Mouse (Mus musculus): ENCODE results near the gene Tex2. TPM values are rescaled to one million over a fixed set of nuclear protein-coding genes. Genes with fewer than 3 reads are reported as not detected.

Tex2 gene
- polyA plus RNA-seq, 1 experiment = 15.1 TPM

DNA sequence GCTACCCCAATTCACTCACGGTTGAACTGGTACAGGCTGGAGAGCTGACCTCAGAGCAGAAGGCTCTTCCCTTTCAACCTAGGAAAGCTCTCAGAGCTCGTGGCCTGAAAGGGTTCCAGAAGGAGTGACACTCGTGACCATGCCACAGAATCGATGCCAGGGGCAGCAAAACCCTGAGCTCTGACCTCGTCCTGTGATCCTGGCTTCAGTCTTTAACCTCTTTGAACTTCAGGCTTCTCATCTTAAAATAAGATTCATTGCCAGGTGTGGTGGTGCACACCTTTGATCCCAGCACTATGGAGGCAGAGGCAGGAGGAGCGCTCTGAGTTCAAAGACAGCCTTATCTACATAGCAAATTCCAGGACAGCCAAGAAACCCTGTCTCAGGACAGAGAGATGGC lies 5.9 kb downstream of the Tex2 start:
- H3K4me1 ChIP-seq (ENCODE audit: control insufficient read depth, insufficient read depth, low read length) = peaks cover 5% of the 10 kb centered on the region; the same call in 1 of the 2 replicates
- WGBS = 71% methylated on average over 6 of the region's 6 CpGs
- no peak for DNase-seq
- no peak for TF ChIP-seq POLR2A (IDR thresholded peaks at IDR 0.05; ENCODE audit: borderline replicate concordance, extremely low read depth, low read depth, low read length)
- TF ChIP-seq CTCF (IDR thresholded peaks at IDR 0.05; ENCODE audit: insufficient read depth, low read length) = no peak
- H3K4me3 ChIP-seq (replicated peaks; ENCODE audit: extremely low read depth, low read depth, low read length) = no peak overlapping the region

DNA sequence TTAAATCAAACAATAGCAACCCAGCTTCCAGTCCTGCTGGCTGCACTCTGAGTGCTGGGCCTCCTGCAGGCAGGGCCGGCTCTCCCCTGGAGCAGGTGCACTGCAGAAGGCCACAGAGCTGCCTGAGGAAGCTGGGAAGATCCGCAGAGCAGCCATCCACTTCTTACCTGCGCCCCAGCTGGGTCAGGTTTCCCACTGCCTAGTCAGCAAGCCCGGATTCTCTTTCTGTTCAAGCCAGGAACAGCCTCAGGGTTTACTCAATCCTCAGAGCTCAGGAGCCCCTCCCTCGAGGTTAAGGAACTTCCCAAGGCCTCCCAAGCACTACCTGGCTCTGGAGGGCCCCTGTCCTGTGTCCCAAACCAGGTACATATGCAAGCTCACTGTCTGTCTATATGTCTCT lies 7.2 kb downstream of the Tex2 start:
- no peak overlapping the region for H3K4me3 ChIP-seq (replicated peaks; ENCODE audit: extremely low read depth, low read depth, low read length)
- TF ChIP-seq POLR2A (IDR thresholded peaks at IDR 0.05; ENCODE audit: borderline replicate concordance, extremely low read depth, low read depth, low read length) = no peak
- no peak for TF ChIP-seq CTCF (IDR thresholded peaks at IDR 0.05; ENCODE audit: insufficient read depth, low read length)
- WGBS = 62% methylated on average over 5 of the region's 5 CpGs
- no peaks in the 10 kb centered on the region for H3K4me1 ChIP-seq (ENCODE audit: control insufficient read depth, insufficient read depth, low read length)
- DNase-seq = no peak

DNA sequence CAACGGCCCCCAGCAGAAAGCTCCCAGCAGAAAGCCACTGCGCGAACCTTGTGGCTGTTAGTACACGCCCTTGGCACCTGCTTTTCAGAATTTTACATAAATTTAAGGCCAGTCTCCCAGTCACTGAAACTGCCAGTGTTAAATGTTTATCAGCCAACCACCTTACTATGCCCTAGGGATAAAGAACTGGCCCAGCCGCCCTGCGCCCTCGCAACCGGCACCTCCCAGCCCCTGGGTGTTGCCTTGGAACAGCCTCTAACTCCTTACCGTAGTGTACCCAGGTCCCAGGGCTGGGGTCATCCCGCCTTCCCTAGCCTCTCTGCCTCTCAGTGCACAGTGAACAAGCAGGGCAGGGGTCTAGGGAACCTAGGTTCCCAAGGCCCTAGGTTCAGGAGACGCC lies 10.0 kb downstream of the Tex2 start:
- Histone ChIP-seq H3K4me1 (ENCODE audit: control insufficient read depth, insufficient read depth, low read length) (no peaks in the 10 kb centered on the region; the same call in 1 of the 2 replicates), H3K4me3 (replicated peaks; ENCODE audit: extremely low read depth, low read depth, low read length) (no peak overlapping the region)
- no peak for DNase-seq
- WGBS = 91% methylated on average over 11 of the region's 11 CpGs
- TF ChIP-seq CTCF (IDR thresholded peaks at IDR 0.05; ENCODE audit: insufficient read depth, low read length) (no peak), POLR2A (IDR thresholded peaks at IDR 0.05; ENCODE audit: borderline replicate concordance, extremely low read depth, low read depth, low read length) (no peak)

DNA sequence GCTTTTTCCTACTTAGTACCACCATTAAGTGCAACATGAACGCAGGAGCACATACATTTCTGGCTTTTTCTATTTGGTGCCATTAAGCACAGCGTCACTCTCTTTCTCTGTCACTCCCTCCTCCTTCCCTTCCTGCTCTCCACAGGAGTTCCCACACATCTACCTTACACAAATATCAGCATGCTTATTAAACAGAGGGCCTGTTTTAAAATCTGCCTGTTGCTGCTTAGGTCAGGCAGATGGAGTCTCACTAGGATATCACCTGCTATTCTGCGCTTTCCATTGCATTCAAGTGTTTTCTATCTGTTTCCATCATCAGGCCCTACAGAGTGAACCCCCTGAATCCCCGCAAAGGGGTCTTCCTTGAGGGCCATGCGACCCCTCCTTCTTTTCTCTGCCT lies 13.1 kb downstream of the Tex2 start:
- 79% methylated on average over 5 of the region's 5 CpGs for WGBS

DNA sequence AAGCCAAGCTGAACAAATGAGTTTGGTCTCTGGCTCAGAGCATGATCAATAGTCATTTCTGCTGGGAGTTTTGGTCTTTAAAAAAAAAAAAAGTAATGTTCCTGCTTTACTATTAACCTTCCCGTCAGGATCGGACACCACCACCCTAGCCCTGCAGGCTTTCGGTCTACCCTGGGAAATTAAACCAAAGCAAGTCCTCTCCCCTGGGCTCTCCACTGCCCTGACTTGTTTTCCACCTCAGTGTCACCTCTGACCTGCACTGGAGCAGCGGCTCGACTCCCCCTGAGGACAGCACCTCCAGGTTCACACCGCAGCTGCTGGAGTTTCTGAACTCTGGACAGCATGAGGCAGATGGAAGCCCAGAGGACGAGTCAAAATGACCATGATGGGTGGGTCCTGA lies 13.9 kb downstream of the Tex2 start:
- TF ChIP-seq CTCF (IDR thresholded peaks at IDR 0.05; ENCODE audit: insufficient read depth, low read length) (no peak), POLR2A (IDR thresholded peaks at IDR 0.05; ENCODE audit: borderline replicate concordance, extremely low read depth, low read depth, low read length) (no peak)
- no peak overlapping the region for H3K4me3 ChIP-seq (replicated peaks; ENCODE audit: extremely low read depth, low read depth, low read length)
- no peak for DNase-seq
- no peaks in the 10 kb centered on the region; the same call in 1 of the 2 replicates for H3K4me1 ChIP-seq (ENCODE audit: control insufficient read depth, insufficient read depth, low read length)
- WGBS = 78% methylated on average over 7 of the region's 7 CpGs

More for the DNA sequence above, 13.1 kb downstream of the Tex2 start:
- DNase-seq = no peak
- Histone ChIP-seq H3K4me3 (replicated peaks; ENCODE audit: extremely low read depth, low read depth, low read length) (no peak overlapping the region), H3K4me1 (ENCODE audit: control insufficient read depth, insufficient read depth, low read length) (no peaks in the 10 kb centered on the region; the same call in 1 of the 2 replicates)
- no peak for TF ChIP-seq POLR2A (IDR thresholded peaks at IDR 0.05; ENCODE audit: borderline replicate concordance, extremely low read depth, low read depth, low read length)
- no peak for TF ChIP-seq CTCF (IDR thresholded peaks at IDR 0.05; ENCODE audit: insufficient read depth, low read length)

DNA sequence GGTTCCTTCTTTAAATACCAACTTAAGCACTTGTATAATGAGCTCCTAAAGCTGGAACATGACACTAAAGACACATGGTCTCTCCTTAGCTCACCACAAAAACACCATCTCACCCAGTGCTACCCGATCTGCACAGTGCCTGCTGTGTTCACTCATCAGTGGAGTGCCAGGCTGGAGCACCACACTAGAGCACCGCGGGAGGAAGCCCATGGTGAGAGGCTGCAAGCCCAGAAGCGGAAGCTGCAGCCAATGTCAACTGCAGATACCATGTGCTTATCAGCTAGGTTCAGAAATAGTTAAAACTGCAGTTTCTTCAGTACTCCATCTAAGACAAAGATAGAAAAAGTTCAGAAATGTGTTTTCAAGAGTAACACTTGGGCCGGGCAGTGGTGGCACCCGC lies 14.9 kb downstream of the Tex2 start:
- Histone ChIP-seq H3K4me3 (replicated peaks; ENCODE audit: extremely low read depth, low read depth, low read length) (no peak overlapping the region), H3K4me1 (ENCODE audit: control insufficient read depth, insufficient read depth, low read length) (no peaks in the 10 kb centered on the region; the same call in 1 of the 2 replicates)
- WGBS = 59% methylated on average over 6 of the region's 6 CpGs
- no peak for TF ChIP-seq CTCF (IDR thresholded peaks at IDR 0.05; ENCODE audit: insufficient read depth, low read length)
- TF ChIP-seq POLR2A (IDR thresholded peaks at IDR 0.05; ENCODE audit: borderline replicate concordance, extremely low read depth, low read depth, low read length) = no peak
- no peak for DNase-seq

DNA sequence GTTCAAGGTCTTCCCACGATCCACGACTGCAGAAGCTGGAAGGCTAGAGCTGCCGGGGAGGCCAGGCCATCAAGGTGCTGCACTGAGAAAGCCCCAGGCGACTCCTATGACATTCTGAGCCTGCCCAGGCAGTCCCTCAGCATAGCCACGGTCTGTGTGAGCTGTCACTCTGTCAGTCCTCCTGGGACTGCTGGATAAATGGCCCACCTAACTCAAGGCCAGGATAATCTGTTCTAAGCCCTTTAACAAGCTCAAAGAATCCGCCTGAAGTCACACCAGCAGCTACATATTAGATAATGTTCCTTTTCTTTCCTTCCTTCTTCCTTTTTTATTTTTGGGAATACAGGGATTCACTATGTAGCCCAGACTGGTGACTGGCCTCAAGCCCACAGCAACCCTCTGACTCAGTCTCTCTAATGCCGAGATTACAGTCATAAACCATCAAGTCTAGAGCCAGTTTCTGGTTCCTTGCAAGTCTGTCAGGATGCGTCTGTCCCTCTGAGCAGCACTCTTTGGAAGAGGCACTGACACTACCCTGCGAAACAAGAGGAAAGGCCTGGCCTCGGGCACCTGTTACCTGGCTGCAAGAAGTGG lies 15.4 kb downstream of the Tex2 start:
- no peak for DNase-seq

DNA sequence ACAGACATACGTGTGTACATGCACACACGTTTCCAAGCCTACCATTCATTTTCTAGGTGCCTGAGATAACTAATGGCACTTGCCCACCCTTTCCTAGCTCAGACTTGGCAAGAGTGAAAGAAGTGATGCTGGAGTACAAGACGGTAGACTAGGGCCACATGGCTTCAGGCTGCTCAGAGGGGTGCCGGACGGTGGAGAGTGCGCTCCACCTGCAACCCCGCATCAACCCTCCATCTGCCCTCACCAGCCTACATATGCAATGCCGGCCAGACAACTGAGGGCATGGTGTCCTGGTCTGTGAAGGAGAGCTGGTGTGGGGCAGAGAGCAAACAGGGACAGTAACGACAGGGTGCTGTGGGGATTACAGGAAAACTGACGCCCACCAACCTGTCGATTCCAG lies 22.0 kb downstream of the Tex2 start:
- no peak overlapping the region for H3K4me3 ChIP-seq (replicated peaks; ENCODE audit: extremely low read depth, low read depth, low read length)
- no peaks in the 10 kb centered on the region for H3K4me1 ChIP-seq (ENCODE audit: control insufficient read depth, insufficient read depth, low read length)
- WGBS = 89% methylated on average over 11 of the region's 11 CpGs
- TF ChIP-seq POLR2A (IDR thresholded peaks at IDR 0.05; ENCODE audit: borderline replicate concordance, extremely low read depth, low read depth, low read length) (no peak), CTCF (IDR thresholded peaks at IDR 0.05; ENCODE audit: insufficient read depth, low read length) (no peak)
- no peak for DNase-seq

More for the DNA sequence above, 15.4 kb downstream of the Tex2 start:
- Histone ChIP-seq H3K4me1 (ENCODE audit: control insufficient read depth, insufficient read depth, low read length) (no peaks in the 10 kb centered on the region; the same call in 1 of the 2 replicates), H3K4me3 (replicated peaks; ENCODE audit: extremely low read depth, low read depth, low read length) (no peak overlapping the region)
- TF ChIP-seq POLR2A (IDR thresholded peaks at IDR 0.05; ENCODE audit: borderline replicate concordance, extremely low read depth, low read depth, low read length) (no peak), CTCF (IDR thresholded peaks at IDR 0.05; ENCODE audit: insufficient read depth, low read length) (no peak)
- WGBS = 80% methylated on average over 10 of the region's 10 CpGs

DNA sequence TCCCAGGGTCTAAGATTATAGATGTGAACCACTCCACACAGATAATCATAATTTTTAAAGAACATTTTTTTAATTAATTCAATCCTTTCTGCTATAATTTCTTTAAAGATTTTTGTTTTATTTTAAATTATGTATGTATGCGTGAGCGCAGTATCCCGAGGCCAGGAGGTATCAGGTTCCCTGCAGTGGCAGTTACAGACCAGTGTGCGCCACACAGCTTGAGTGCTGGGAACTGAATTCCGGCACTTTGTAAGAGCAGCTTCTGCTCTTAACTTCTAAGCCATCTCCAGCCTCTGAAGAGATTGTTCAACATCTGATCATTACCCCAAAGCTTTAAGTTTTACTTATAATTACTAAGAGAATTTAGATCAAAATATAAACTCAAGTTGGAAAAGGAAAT lies 23.1 kb downstream of the Tex2 start:
- no peak for DNase-seq
- Histone ChIP-seq H3K4me1 (ENCODE audit: control insufficient read depth, insufficient read depth, low read length) (peaks cover 4% of the 10 kb centered on the region; the same call in 1 of the 2 replicates), H3K4me3 (replicated peaks; ENCODE audit: extremely low read depth, low read depth, low read length) (no peak overlapping the region)
- WGBS = 82% methylated on average over 5 of the region's 5 CpGs
- TF ChIP-seq POLR2A (IDR thresholded peaks at IDR 0.05; ENCODE audit: borderline replicate concordance, extremely low read depth, low read depth, low read length) (no peak), CTCF (IDR thresholded peaks at IDR 0.05; ENCODE audit: insufficient read depth, low read length) (no peak)

DNA sequence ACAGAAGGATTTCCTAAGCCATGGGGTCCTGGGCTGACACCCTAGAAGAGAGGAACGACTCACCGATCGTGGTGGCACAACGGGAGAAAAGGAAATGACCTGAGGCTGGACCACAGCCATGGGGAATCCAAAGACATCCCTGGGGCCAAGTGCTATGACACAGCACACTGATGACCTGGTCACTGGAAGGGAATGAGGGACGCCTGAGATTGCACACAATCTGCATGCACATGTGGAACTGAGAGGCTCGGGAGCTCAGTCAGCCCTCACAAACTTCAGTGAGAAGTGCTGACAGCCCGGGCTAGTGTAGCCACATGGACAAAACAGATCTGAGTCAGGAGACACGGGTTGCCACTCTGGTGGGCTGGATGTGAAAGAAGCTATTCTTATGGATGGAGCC lies 24.4 kb downstream of the Tex2 start:
- DNase-seq = no peak
- WGBS = 39% methylated on average over 8 of the region's 8 CpGs
- Histone ChIP-seq H3K4me1 (ENCODE audit: control insufficient read depth, insufficient read depth, low read length) (peaks cover 4% of the 10 kb centered on the region; the same call in 1 of the 2 replicates), H3K4me3 (replicated peaks; ENCODE audit: extremely low read depth, low read depth, low read length) (no peak overlapping the region)
- no peak for TF ChIP-seq CTCF (IDR thresholded peaks at IDR 0.05; ENCODE audit: insufficient read depth, low read length)
- no peak for TF ChIP-seq POLR2A (IDR thresholded peaks at IDR 0.05; ENCODE audit: borderline replicate concordance, extremely low read depth, low read depth, low read length)

Data from lung, adult 2 months (tissue).